8 mouse cellular contexts compared by ENCODE assay signal in the genomic region with DNA sequence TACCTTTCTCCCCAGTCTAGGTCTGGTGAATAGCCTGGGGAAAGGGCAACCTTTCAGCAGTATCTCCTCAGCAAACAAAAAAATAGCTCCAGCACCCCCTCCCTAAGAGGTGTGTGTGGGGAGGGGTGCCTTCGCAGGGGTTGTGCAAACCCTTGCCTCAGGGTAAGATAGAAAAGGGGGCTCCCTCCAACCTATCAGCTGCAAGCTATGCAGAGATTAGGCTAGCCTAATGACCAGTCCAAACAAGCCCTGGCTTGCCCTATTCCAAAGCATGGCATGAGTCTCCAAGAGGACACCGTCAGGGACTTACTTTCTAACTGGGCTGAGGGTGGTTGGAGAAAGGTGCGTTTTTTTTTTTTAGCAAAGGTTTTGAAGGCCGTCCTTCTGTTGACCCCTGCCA. TPM values are rescaled to one million over a fixed set of nuclear protein-coding genes. Genes with fewer than 3 reads are reported as not detected.
DNase-seq lines count a peak whose midpoint lies in the region; ATAC-seq and TF ChIP-seq lines count a peak whose summit lies in the region.

No protein-coding gene starts in this region.

- no peaks in the 10 kb centered on the region for H3K9me3 ChIP-seq in forebrain, embryonic 14.5 days (replicated peaks; ENCODE audit: control insufficient read depth, low read length)
- H3K9me3 ChIP-seq in liver, embryonic 11.5 days (ENCODE audit: control insufficient read depth, low read length): no peaks in the 10 kb centered on the region

- H3K27ac ChIP-seq in gastrocnemius, adult 2 months: peak overlapping the region; percentile 85
- peak overlapping the region; percentile 98; the same call in 1 of the 2 replicates for H3K27ac ChIP-seq in forebrain, embryonic 14.5 days (ENCODE audit: low read depth, low read length)
- peak overlapping the region; percentile 92 for H3K27ac ChIP-seq in liver, embryonic 11.5 days (ENCODE audit: low read depth, low read length)

- peak overlapping the region; percentile 99; the same call in 1 of the 2 replicates for H3K9ac ChIP-seq in forebrain, embryonic 14.5 days (ENCODE audit: low read length)
- peak overlapping the region; percentile 99 for H3K9ac ChIP-seq in liver, embryonic 11.5 days (ENCODE audit: low read depth, low read length)

- 49% methylated on average over 4 of the region's 4 CpGs for WGBS in forebrain, embryonic 14.5 days
- WGBS in liver, embryonic 11.5 days: 44% methylated on average over 4 of the region's 4 CpGs

- no peak for ATAC-seq in forebrain, embryonic 14.5 days
- ATAC-seq in liver, embryonic 11.5 days (replicated peaks; ENCODE audit: low FRiP score): no peak

- peaks cover 16% of the 10 kb centered on the region for H3K36me3 ChIP-seq in forebrain, embryonic 14.5 days (ENCODE audit: control insufficient read depth, insufficient read depth, low read length)
- peaks cover 11% of the 10 kb centered on the region for H3K36me3 ChIP-seq in liver, embryonic 11.5 days (ENCODE audit: control insufficient read depth, insufficient read depth, low read length)

- H3K27me3 ChIP-seq in forebrain, embryonic 14.5 days (replicated peaks; ENCODE audit: control insufficient read depth, insufficient read depth, low read length): no peaks in the 10 kb centered on the region
- no peaks in the 10 kb centered on the region for H3K27me3 ChIP-seq in liver, embryonic 11.5 days (replicated peaks; ENCODE audit: control insufficient read depth, insufficient read depth, low read length)

- peaks cover 23% of the 10 kb centered on the region for H3K4me1 ChIP-seq in forebrain, embryonic 14.5 days (ENCODE audit: control insufficient read depth, insufficient read depth, low read length)
- peaks cover 59% of the 10 kb centered on the region for H3K4me1 ChIP-seq in liver, embryonic 11.5 days (replicated peaks; ENCODE audit: control insufficient read depth, insufficient read depth, low read length)

- peak overlapping the region; percentile 90 for H3K4me3 ChIP-seq in gastrocnemius, adult 2 months
- H3K4me3 ChIP-seq in forebrain, embryonic 14.5 days (ENCODE audit: low read depth, low read length): peak overlapping the region; percentile 100; the same call in 1 of the 2 replicates
- peak overlapping the region; percentile 98 for H3K4me3 ChIP-seq in liver, embryonic 11.5 days (ENCODE audit: low read depth, low read length)

- no peak for TF ChIP-seq CTCF in gastrocnemius, adult 2 months (IDR thresholded peaks at IDR 0.05)

- H3K4me2 ChIP-seq in forebrain, embryonic 14.5 days (ENCODE audit: low read length): peak overlapping the region; percentile 79
- peak overlapping the region; percentile 97 for H3K4me2 ChIP-seq in liver, embryonic 11.5 days

- intact Hi-C loops in gastrocnemius, adult 2 months (cut with DNase I): no loop called here

- no peak for DNase-seq in gastrocnemius, adult 2 months
- no peak for DNase-seq in gastrocnemius, postnatal 4 days (ENCODE audit: low spot score in 2 of 2)
- DNase-seq in 3T3-L1 (ENCODE audit: low read depth, low spot score): peak; percentile 56
- DNase-seq in forebrain, embryonic 14.5 days (ENCODE audit: low spot score): no peak
- no peak for DNase-seq in liver, embryonic 11.5 days (ENCODE audit: low spot score)
- no peak for DNase-seq in frontal cortex, postnatal 14 days (ENCODE audit: low spot score in 2 of 2)
- DNase-seq in layer of hippocampus, adult 8-10 months (ENCODE audit: low spot score in 2 of 2): no peak
- no peak for DNase-seq in right cerebral cortex, postnatal 4 days

RNA-seq across cellular contexts. Expression of a gene that starts 0.8 kb away (rescaled TPM):
- total RNA-seq in gastrocnemius, adult 2 months (2021): 1 to 10 TPM; 2.1 to 2.8 TPM
- 10 to 100 TPM; 36.5 to 41.4 TPM for total RNA-seq in gastrocnemius, postnatal 4 days (2021)
- polyA plus RNA-seq in forebrain, embryonic 14.5 days (2014; fragmentation: Nextera tagmentation; extraction: Ambion mirVana): 79.2 and 82.6 TPM in 2 replicates
- 53.8 and 57.6 TPM in 2 replicates for polyA plus RNA-seq in liver, embryonic 11.5 days (2014; fragmentation: Nextera tagmentation; extraction: Ambion mirVana)
- 10 to 100 TPM in 3 of 4 experiments, 1 to 10 TPM in 1; 9.2 to 11.1 (median 10.4) TPM for total RNA-seq in layer of hippocampus, adult 8-10 months (2022)

RNA-seq across cellular contexts. Expression of a gene that starts 10.3 kb away (rescaled TPM):
- under 1 TPM; 0.36 to 0.75 TPM for total RNA-seq in gastrocnemius, adult 2 months (2021)
- 1 to 10 TPM; 6.6 to 7.5 TPM for total RNA-seq in gastrocnemius, postnatal 4 days (2021)
- polyA plus RNA-seq in forebrain, embryonic 14.5 days (2014; fragmentation: Nextera tagmentation; extraction: Ambion mirVana): 4.6 and 5.5 TPM in 2 replicates
- 13.1 and 14.3 TPM in 2 replicates for polyA plus RNA-seq in liver, embryonic 11.5 days (2014; fragmentation: Nextera tagmentation; extraction: Ambion mirVana)
- total RNA-seq in layer of hippocampus, adult 8-10 months (2022): 1 to 10 TPM; 3.0 to 3.5 (median 3.3) TPM

RNA-seq across cellular contexts. Expression of a gene that starts 10.3 kb away (rescaled TPM):
- 1 to 10 TPM; 1.3 to 1.7 TPM for total RNA-seq in gastrocnemius, adult 2 months (2021)
- 10 to 100 TPM; 12.6 to 16.0 TPM for total RNA-seq in gastrocnemius, postnatal 4 days (2021)
- 4.4 and 4.5 TPM in 2 replicates for polyA plus RNA-seq in forebrain, embryonic 14.5 days (2014; fragmentation: Nextera tagmentation; extraction: Ambion mirVana)
- 52.5 and 57.5 TPM in 2 replicates for polyA plus RNA-seq in liver, embryonic 11.5 days (2014; fragmentation: Nextera tagmentation; extraction: Ambion mirVana)
- total RNA-seq in layer of hippocampus, adult 8-10 months (2022): 10 to 100 TPM; 16.6 to 24.8 (median 23.8) TPM

RNA-seq across cellular contexts. Expression of a gene that starts 17.2 kb away (rescaled TPM):
- 100 to 1,000 TPM; 760 to 970 TPM for total RNA-seq in gastrocnemius, adult 2 months (2021)
- 1,000 to 10,000 TPM; 1,488 to 1,617 TPM for total RNA-seq in gastrocnemius, postnatal 4 days (2021)
- 1,011 and 1,206 TPM in 2 replicates for polyA plus RNA-seq in forebrain, embryonic 14.5 days (2014; fragmentation: Nextera tagmentation; extraction: Ambion mirVana)
- 1,588 and 1,766 TPM in 2 replicates for polyA plus RNA-seq in liver, embryonic 11.5 days (2014; fragmentation: Nextera tagmentation; extraction: Ambion mirVana)
- 100 to 1,000 TPM; 606 to 878 (median 722) TPM for total RNA-seq in layer of hippocampus, adult 8-10 months (2022)

RNA-seq across cellular contexts. Expression of a gene that starts 22.1 kb away (rescaled TPM):
- total RNA-seq in gastrocnemius, adult 2 months (2021): 1 to 10 TPM; 3.3 to 4.6 TPM
- total RNA-seq in gastrocnemius, postnatal 4 days (2021): 10 to 100 TPM; 43.9 to 45.7 TPM
- 48.1 and 48.2 TPM in 2 replicates for polyA plus RNA-seq in forebrain, embryonic 14.5 days (2014; fragmentation: Nextera tagmentation; extraction: Ambion mirVana)
- polyA plus RNA-seq in liver, embryonic 11.5 days (2014; fragmentation: Nextera tagmentation; extraction: Ambion mirVana): 42.6 and 45.3 TPM in 2 replicates
- total RNA-seq in layer of hippocampus, adult 8-10 months (2022): 10 to 100 TPM; 28.2 to 39.4 (median 36.4) TPM

Comparison
In these comparisons a context has a peak if more than half of its experiments do, and no peak if none do; other contexts are left out.
1. RNA of a gene that starts 10.3 kb away (total RNA-seq): 16.6 to 24.8 TPM in layer of hippocampus, adult 8-10 months and 12.6 to 16.0 TPM in gastrocnemius, postnatal 4 days; 1.3 to 1.7 TPM in gastrocnemius, adult 2 months; every median in the first group is over 4 times any median in the second.
2. Peak in every context shown above with its lines, with median percentiles within 50 percentile points of each other: H3K27ac ChIP-seq and H3K4me3 ChIP-seq.